ENCODE assay signal across 10 mouse cellular contexts in genomic region chr4:147407463-147407822, GRCm38 (mm10). TPM values are rescaled to one million over a fixed set of nuclear protein-coding genes. Genes with fewer than 3 reads are reported as not detected.
DNase-seq lines count a peak whose midpoint lies in the region; ATAC-seq lines count a peak whose summit lies in the region.
"Had no signal": no experiment of that assay in that cellular context is flagged by ENCODE, and none has a peak within 500 bp of the region (broad histone marks: within the 10 kb centered on the region; RNA-seq: fewer than 3 reads in every experiment).

No protein-coding gene starts in this region.

- DNase-seq in kidney, adult 18-20 months: no peak
- DNase-seq in intestine, embryonic 14.5 days (ENCODE audit: low spot score): no peak
- DNase-seq in spleen, postnatal 4 days (ENCODE audit: low spot score in 2 of 2): no peak
- no peak for DNase-seq in right cerebral cortex, postnatal 4 days
- DNase-seq: cerebellum, adult 8-10 months; spleen, adult 18-20 months had no signal

- peak overlapping the region; percentile 54 for H3K4me3 ChIP-seq in kidney, embryonic 16.5 days (ENCODE audit: low read length)
- peak overlapping the region; percentile 50 for H3K4me3 ChIP-seq in embryonic facial prominence, embryonic 13.5 days
- H3K4me3 ChIP-seq in intestine, embryonic 14.5 days (ENCODE audit: low read depth, low read length): peak overlapping the region; percentile 43
- peak overlapping the region; percentile 57 for H3K4me3 ChIP-seq in midbrain, embryonic 16.5 days (ENCODE audit: low read depth, low read length)

- no peak; the same call in none of the 2 replicates for ATAC-seq in kidney, embryonic 16.5 days (ENCODE audit: low FRiP score, low TSS enrichment)
- peak; percentile 35 for ATAC-seq in embryonic facial prominence, embryonic 13.5 days (ENCODE audit: insufficient number of reproducible peaks, insufficient read depth, low FRiP score, low TSS enrichment, low read depth)
- ATAC-seq in intestine, embryonic 14.5 days (replicated peaks; ENCODE audit: low FRiP score, low TSS enrichment, low read depth): peak; percentile 30
- ATAC-seq in midbrain, embryonic 16.5 days: no peak
- ATAC-seq in frontal cortex, adult (ENCODE audit: low TSS enrichment): no peak; the same call in 1 of the 2 replicates

- 8% methylated on average over 6 of the region's 13 CpGs for WGBS in kidney, embryonic 16.5 days
- 5% methylated on average over 13 of the region's 13 CpGs for WGBS in embryonic facial prominence, embryonic 13.5 days
- 4% methylated on average over 13 of the region's 13 CpGs for WGBS in intestine, embryonic 14.5 days
- WGBS in midbrain, embryonic 16.5 days: 6% methylated on average over 13 of the region's 13 CpGs

- no peak overlapping the region for H3K27ac ChIP-seq in kidney, embryonic 16.5 days (ENCODE audit: low read length)
- H3K27ac ChIP-seq in embryonic facial prominence, embryonic 13.5 days: no peak overlapping the region
- peak overlapping the region; percentile 63 for H3K27ac ChIP-seq in intestine, embryonic 14.5 days (ENCODE audit: low read depth)
- peak overlapping the region; percentile 71 for H3K27ac ChIP-seq in midbrain, embryonic 16.5 days (ENCODE audit: low read length)

- H3K9me3 ChIP-seq in kidney, embryonic 16.5 days (ENCODE audit: low read length): peaks cover 35% of the 10 kb centered on the region
- peaks cover 46% of the 10 kb centered on the region for H3K9me3 ChIP-seq in embryonic facial prominence, embryonic 13.5 days
- peaks cover 34% of the 10 kb centered on the region for H3K9me3 ChIP-seq in intestine, embryonic 14.5 days (ENCODE audit: control insufficient read depth, low read length)
- peaks cover 45% of the 10 kb centered on the region for H3K9me3 ChIP-seq in midbrain, embryonic 16.5 days (replicated peaks; ENCODE audit: control insufficient read depth, low read length, poor library complexity, severe bottlenecking)

- H3K36me3 ChIP-seq in kidney, embryonic 16.5 days (ENCODE audit: insufficient read depth, low read length): 0 out of 2 replicates have a peak, but pooled peaks cover 5% of the 10 kb centered on the region
- H3K36me3 ChIP-seq in embryonic facial prominence, embryonic 13.5 days: peaks cover 6% of the 10 kb centered on the region
- H3K36me3 ChIP-seq in intestine, embryonic 14.5 days (ENCODE audit: control insufficient read depth, insufficient read depth, low read length): no peaks in the 10 kb centered on the region
- no peaks in the 10 kb centered on the region for H3K36me3 ChIP-seq in midbrain, embryonic 16.5 days (ENCODE audit: control insufficient read depth, insufficient read depth, low read length)

- H3K9ac ChIP-seq in kidney, embryonic 16.5 days (replicated peaks; ENCODE audit: low read length): peak overlapping the region; percentile 76
- H3K9ac ChIP-seq in embryonic facial prominence, embryonic 13.5 days: peak overlapping the region; percentile 77
- H3K9ac ChIP-seq in intestine, embryonic 14.5 days (ENCODE audit: low read length): peak overlapping the region; percentile 69
- H3K9ac ChIP-seq in midbrain, embryonic 16.5 days (ENCODE audit: low read depth, low read length): peak overlapping the region; percentile 85

- H3K4me2 ChIP-seq in kidney, embryonic 16.5 days (replicated peaks; ENCODE audit: low read depth, low read length): peak overlapping the region; percentile 75
- H3K4me2 ChIP-seq in embryonic facial prominence, embryonic 13.5 days: peak overlapping the region; percentile 68
- H3K4me2 ChIP-seq in intestine, embryonic 14.5 days (ENCODE audit: low read length): peak overlapping the region; percentile 60
- H3K4me2 ChIP-seq in midbrain, embryonic 16.5 days (ENCODE audit: low read length): peak overlapping the region; percentile 77

- H3K4me1 ChIP-seq in kidney, embryonic 16.5 days (ENCODE audit: insufficient read depth, low read length): no peaks in the 10 kb centered on the region
- H3K4me1 ChIP-seq in embryonic facial prominence, embryonic 13.5 days: no peaks in the 10 kb centered on the region
- no peaks in the 10 kb centered on the region for H3K4me1 ChIP-seq in intestine, embryonic 14.5 days (replicated peaks; ENCODE audit: control insufficient read depth, insufficient read depth, low read length)
- H3K4me1 ChIP-seq in midbrain, embryonic 16.5 days (ENCODE audit: control insufficient read depth, insufficient read depth, low read length): no peaks in the 10 kb centered on the region

- no peaks in the 10 kb centered on the region for H3K27me3 ChIP-seq in kidney, embryonic 16.5 days (ENCODE audit: insufficient read depth, low read length)
- H3K27me3 ChIP-seq in embryonic facial prominence, embryonic 13.5 days: no peaks in the 10 kb centered on the region
- no peaks in the 10 kb centered on the region for H3K27me3 ChIP-seq in intestine, embryonic 14.5 days (replicated peaks; ENCODE audit: control insufficient read depth, insufficient read depth, low read length)
- no peaks in the 10 kb centered on the region for H3K27me3 ChIP-seq in midbrain, embryonic 16.5 days (ENCODE audit: control insufficient read depth, insufficient read depth, low read depth, low read length)

RNA-seq across cellular contexts. Expression of gene Zfp978, which starts 46.3 kb away (rescaled TPM):
- polyA plus RNA-seq in kidney, embryonic 16.5 days (2015; fragmentation: Nextera tagmentation; extraction: Ambion mirVana): not detected in 2 replicates
- not detected in 2 replicates for polyA plus RNA-seq in embryonic facial prominence, embryonic 13.5 days (2015; fragmentation: Nextera tagmentation; extraction: Ambion mirVana)
- polyA plus RNA-seq in intestine, embryonic 14.5 days (2014; fragmentation: Nextera tagmentation; extraction: Ambion mirVana): not detected in 2 replicates
- polyA plus RNA-seq in midbrain, embryonic 16.5 days (2015; fragmentation: Nextera tagmentation; extraction: Ambion mirVana): not detected in 2 replicates

Comparison
In these comparisons a context has a peak if more than half of its experiments do, and no peak if none do; other contexts are left out.
1. ATAC-seq: peak in embryonic facial prominence, embryonic 13.5 days (single experiment) and intestine, embryonic 14.5 days (single experiment); none in kidney, embryonic 16.5 days (single experiment), midbrain, embryonic 16.5 days (single experiment) and frontal cortex, adult (single experiment).
2. H3K27ac ChIP-seq: peak in intestine, embryonic 14.5 days (single experiment) and midbrain, embryonic 16.5 days (single experiment); none in kidney, embryonic 16.5 days (single experiment) and embryonic facial prominence, embryonic 13.5 days (single experiment).
3. Peak in every context shown above with its lines, with median percentiles within 50 percentile points of each other: H3K4me2 ChIP-seq, H3K4me3 ChIP-seq and H3K9ac ChIP-seq.